Mouse (Mus musculus) hindbrain, embryonic 10.5 days (tissue): ENCODE data around the gene Ctsa. TPM values are rescaled to one million over a fixed set of nuclear protein-coding genes. Genes with fewer than 3 reads are reported as not detected.

Experiments used
- DNase-seq: peaks from one replicate; pipeline ENCODE4 v3.0.0-alpha.2; 2017; ENCODE audit warnings: low spot score
- H3K27ac ChIP-seq: fragments of 300-500 bp; sonication (generic); 2 replicates; pipeline ENCODE4 v1.5.1; 2016; ENCODE audit warnings: mild to moderate bottlenecking, moderate library complexity
- H3K27me3 ChIP-seq: fragments of 300-500 bp; sonication (generic); 2 replicates; pipeline ENCODE4 v1.6.1; 2016; ENCODE audit warnings: mild to moderate bottlenecking; ENCODE audit not compliant: poor library complexity, insufficient read depth, severe bottlenecking
- H3K36me3 ChIP-seq: fragments of 300-500 bp; sonication (generic); 2 replicates; pipeline ENCODE4 v1.6.1; 2016; ENCODE audit warnings: mild to moderate bottlenecking, moderate library complexity
- H3K4me1 ChIP-seq: fragments of 300-500 bp; sonication (generic); replicated peaks from 2 replicates; pipeline ENCODE4 v1.6.1; 2016; ENCODE audit warnings: mild to moderate bottlenecking
- H3K4me3 ChIP-seq: fragments of 300-500 bp; sonication (generic); 2 replicates; pipeline ENCODE4 v1.5.1; 2016; ENCODE audit warnings: mild to moderate bottlenecking, moderate library complexity
- H3K9me3 ChIP-seq: fragments of 300-500 bp; sonication (generic); 2 replicates; pipeline ENCODE4 v1.6.1; 2016; ENCODE audit warnings: mild to moderate bottlenecking, moderate library complexity
- WGBS: fragments of 180-500 bp; shearing (Covaris S2); methylation state at CpG from one replicate; pipeline ENCODE4 v1.1.7; 2016; 5-methylcytosine and 5-hydroxymethylcytosine counted together
- polyA plus RNA-seq: library from polyadenylated mRNA; unstranded; fragments of >200 nt; fragmentation: Nextera tagmentation; extraction: Ambion mirVana; gene quantifications from 2 replicates; pipeline ENCODE4 v1.2.1, GENCODE M21; 2016

The Ctsa gene
- polyA plus RNA-seq, 1 experiment from 2014 or later: 104 TPM

DNA sequence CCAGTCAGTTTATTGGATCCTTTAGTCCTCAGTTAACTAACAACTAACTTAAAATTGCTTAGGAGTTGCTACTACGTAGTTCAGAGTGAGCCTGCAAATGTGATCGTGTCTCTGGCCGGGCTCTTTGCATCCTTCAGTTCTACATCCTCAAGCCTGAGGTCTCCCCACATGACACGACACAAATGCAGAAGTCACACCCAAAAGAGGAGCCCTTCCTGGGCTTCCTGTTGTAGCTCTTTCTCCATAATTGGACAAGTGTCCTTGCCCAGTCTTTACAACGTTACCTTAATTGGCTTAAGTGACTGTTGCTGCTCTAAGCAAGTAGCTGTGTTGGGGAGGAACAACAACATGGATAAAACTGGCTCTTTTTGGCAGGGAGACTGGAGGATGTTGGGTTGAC is 17.3 kb upstream of the Ctsa start:
- Histone ChIP-seq H3K27ac (no peak overlapping the region), H3K4me1 (peaks cover 7% of the 10 kb centered on the region; the same call in 1 of the 2 replicates), H3K36me3 (peaks cover 21% of the 10 kb centered on the region), H3K9me3 (no peaks in the 10 kb centered on the region), H3K4me3 (no peak overlapping the region), H3K27me3 (no peaks in the 10 kb centered on the region)
- 91% methylated on average over 5 of the region's 5 CpGs for WGBS
- no peak for DNase-seq

DNA sequence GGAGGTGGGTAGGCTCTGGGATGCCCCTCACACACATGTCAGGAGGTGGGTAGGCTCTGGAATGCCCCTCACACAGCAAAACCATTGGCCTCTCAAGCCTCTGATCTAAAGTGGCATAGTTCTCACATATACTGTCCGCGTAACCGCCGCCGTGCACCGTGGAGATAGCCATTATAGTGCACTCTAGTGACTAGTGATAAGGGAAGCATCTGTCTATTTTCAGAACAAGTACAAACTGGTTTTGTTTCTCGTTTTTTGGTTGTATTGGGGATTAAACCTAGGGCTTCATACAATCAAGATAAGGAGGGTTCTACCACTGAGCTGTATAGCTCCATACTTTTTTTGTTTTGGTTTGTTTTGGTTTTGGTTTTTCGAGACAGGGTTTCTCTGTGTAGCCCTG is 16.9 kb upstream of the Ctsa start:
- Histone ChIP-seq H3K27me3 (no peaks in the 10 kb centered on the region), H3K4me3 (no peak overlapping the region), H3K9me3 (no peaks in the 10 kb centered on the region), H3K27ac (no peak overlapping the region), H3K4me1 (peaks cover 7% of the 10 kb centered on the region; the same call in 1 of the 2 replicates), H3K36me3 (peaks cover 26% of the 10 kb centered on the region)
- no peak for DNase-seq
- WGBS: 91% methylated on average over 8 of the region's 8 CpGs

DNA sequence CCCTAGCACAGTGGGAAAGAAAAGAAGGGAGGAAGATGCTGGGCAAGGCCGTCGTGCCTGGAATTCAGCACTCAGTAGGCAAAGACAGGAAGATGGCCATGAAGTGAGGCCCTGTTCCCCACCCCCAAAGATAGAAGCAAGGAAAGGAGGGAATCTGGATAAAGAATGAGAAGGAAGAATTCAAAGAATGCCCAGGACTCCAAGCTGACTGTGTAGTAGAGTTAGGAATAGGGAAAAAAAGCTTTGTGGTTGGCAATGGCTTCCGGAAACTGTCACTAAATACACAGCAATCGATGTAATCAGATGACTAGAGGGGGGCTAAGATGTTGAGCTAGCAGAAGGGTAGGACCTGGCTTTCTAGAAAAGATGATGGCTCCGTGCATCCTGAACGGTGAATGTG is 15.5 kb upstream of the Ctsa start:
- Histone ChIP-seq H3K9me3 (no peaks in the 10 kb centered on the region), H3K27ac (no peak overlapping the region), H3K4me1 (peaks cover 10% of the 10 kb centered on the region), H3K27me3 (no peaks in the 10 kb centered on the region), H3K36me3 (peaks cover 34% of the 10 kb centered on the region), H3K4me3 (no peak overlapping the region)
- 87% methylated on average over 6 of the region's 6 CpGs for WGBS
- no peak for DNase-seq

DNA sequence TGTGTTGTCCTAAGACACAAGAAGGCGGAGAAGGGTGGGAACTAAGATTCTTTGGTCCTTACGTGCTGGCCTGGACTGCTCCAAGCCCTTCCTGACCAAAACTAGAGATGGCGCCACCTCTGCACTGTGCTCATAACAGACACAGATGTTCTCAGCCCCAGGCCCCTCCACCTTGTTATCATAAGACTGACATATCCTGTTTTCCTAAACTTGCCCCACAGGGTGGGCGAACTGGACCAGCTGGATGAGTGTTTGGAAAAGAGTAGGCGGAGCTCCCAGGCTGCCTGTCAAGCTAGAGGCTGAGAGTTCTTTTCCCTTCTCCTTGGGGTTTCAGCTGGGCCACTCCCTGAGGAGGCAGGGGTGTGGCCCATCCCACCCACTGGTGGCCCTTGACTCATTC is 15.0 kb upstream of the Ctsa start:
- 0 out of 2 replicates have a peak overlapping the region, but pooled peaks have one; percentile 29 for H3K27ac ChIP-seq
- H3K4me1 ChIP-seq: peaks cover 15% of the 10 kb centered on the region
- peaks cover 34% of the 10 kb centered on the region for H3K36me3 ChIP-seq
- no peaks in the 10 kb centered on the region for H3K27me3 ChIP-seq
- 59% methylated on average over 5 of the region's 5 CpGs for WGBS
- no peak overlapping the region for H3K4me3 ChIP-seq
- no peaks in the 10 kb centered on the region for H3K9me3 ChIP-seq
- peak; percentile 19 for DNase-seq

DNA sequence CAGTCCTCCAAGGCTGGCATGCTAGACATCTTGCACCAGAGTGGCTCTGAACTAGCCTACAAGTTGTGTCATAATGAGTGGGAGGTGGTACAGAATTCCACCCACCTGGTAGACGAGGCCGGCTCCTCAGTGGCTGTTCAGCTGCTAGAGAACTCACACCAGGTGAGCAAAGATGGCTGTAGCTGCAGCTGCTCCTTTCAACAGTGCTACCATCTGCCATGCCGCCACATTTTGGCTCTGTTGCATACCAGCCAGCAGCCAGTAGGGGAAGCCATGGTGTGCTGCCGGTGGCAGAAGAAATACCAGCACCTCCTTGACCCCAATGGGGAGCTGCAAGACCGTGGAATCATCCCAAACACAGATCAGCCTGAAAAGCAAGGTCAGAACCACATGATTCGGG is 11.6 kb upstream of the Ctsa start:
- DNase-seq: no peak
- Histone ChIP-seq H3K36me3 (peaks cover 37% of the 10 kb centered on the region), H3K27ac (no peak overlapping the region), H3K9me3 (no peaks in the 10 kb centered on the region), H3K4me3 (no peak overlapping the region), H3K27me3 (no peaks in the 10 kb centered on the region), H3K4me1 (peaks cover 28% of the 10 kb centered on the region)
- 88% methylated on average over 6 of the region's 6 CpGs for WGBS

DNA sequence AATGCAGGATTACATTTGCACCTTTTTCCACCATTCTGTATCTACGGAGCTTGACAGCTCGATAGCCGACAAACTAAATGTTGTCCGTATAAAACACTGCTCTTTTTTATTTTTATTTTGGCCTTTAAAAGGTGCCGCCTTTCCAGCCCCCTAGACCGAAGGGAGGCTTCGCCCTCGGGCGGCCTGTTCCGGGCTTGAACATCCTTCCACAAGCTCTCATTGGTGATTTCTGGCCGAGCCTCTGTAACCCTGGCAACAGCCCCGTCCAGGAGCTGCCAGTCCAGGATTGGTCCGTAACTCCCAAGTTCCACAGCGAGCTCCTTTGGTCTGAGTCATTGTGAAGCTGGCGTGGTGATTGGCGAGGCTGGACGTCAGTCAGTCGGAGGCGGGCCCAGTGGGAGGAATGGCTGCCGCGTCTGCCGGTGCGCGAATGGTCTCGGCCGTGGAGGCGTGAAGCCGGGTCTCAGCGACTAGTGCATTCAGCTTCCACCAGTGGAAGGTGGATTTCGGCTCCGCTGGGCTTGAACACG is 10.0 kb upstream of the Ctsa start, which contains the start of gene Zswim1:
TSS of gene Zswim1 (plus strand) at position 51 of the 530 bp plus-strand sequence.
- peak within 1 kb of the TSS; percentile 89 for H3K27ac ChIP-seq
- H3K4me1 ChIP-seq: peaks cover 25% of the 10 kb centered on the region
- peak; percentile 99 for DNase-seq
- H3K27me3 ChIP-seq: no peaks in the 10 kb centered on the region
- H3K36me3 ChIP-seq: peaks cover 53% of the 10 kb centered on the region
- no peaks in the 10 kb centered on the region for H3K9me3 ChIP-seq
- H3K4me3 ChIP-seq: peak within 1 kb of the TSS; percentile 78
- 2% methylated on average over 32 of the region's 32 CpGs for WGBS

DNA sequence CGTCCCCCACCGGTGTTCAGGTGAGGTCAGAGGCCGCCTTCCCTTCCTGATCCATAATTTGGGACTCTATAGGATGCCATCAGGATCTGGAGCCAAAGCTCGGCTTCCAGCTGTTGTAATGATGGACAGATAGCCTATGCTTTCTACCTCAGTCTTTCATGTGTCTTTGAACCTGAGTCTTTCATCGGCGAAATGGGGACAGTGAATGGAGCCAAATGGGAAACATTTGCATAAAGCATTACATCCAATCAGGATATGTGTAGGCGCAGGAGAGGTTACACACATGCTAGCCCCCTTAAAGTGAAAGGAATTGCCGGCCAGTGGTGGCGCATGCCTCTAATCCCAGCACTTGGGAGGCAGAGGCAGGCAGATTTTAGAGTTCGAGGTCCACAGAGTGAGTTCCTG is 9.5 kb upstream of the Ctsa start:
- H3K36me3 ChIP-seq: peaks cover 58% of the 10 kb centered on the region
- H3K9me3 ChIP-seq: no peaks in the 10 kb centered on the region
- peaks cover 22% of the 10 kb centered on the region for H3K4me1 ChIP-seq
- H3K27me3 ChIP-seq: no peaks in the 10 kb centered on the region
- DNase-seq: no peak
- WGBS: 3% methylated on average over 10 of the region's 10 CpGs
- H3K27ac ChIP-seq: peak overlapping the region; percentile 89
- peak overlapping the region; percentile 78 for H3K4me3 ChIP-seq

DNA sequence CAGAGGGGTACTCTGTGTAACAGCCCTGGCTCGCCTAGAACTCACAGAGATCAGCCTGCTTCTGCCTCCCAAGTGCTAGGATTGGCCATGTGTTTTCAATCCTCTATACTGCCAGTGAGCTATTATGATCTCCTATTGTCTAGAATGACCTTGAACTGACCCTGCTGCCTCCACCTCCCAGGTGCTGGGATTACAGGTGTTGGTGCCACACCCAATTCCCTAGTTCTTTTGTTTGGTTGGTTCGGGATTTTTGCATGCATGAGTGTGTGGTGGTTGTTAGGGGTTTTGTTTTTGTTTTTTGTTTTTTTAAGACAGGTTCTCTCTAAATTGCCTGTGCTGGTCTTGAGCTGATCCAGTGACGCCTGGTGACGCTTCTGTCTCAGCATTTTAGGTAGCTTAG is 8.7 kb upstream of the Ctsa start:
- peaks cover 22% of the 10 kb centered on the region for H3K4me1 ChIP-seq
- peak overlapping the region; percentile 78 for H3K4me3 ChIP-seq
- peaks cover 66% of the 10 kb centered on the region for H3K36me3 ChIP-seq
- WGBS: 98% methylated on average over 4 of the region's 4 CpGs
- no peak for DNase-seq
- H3K27me3 ChIP-seq: no peaks in the 10 kb centered on the region
- H3K9me3 ChIP-seq: no peaks in the 10 kb centered on the region
- H3K27ac ChIP-seq: no peak overlapping the region

DNA sequence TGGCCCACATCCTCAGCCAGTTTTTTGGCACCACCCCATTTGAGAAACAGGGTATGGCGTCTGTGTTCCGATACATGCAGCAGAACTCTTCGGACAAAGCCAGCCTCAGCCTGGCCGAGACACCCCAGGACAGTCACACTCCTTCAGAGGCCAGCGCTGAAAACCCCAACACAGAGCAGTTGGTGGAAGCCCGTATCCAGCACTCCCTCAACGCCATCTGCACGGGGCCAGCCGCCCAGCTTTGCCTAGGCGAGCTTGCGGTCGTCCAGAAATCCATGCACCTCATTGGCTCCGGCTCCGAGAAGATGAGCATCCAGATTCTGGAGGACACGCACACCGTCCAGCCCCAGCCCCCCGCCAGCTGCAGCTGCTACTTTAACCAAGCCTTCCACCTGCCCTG is 7.2 kb upstream of the Ctsa start:
- no peaks in the 10 kb centered on the region for H3K9me3 ChIP-seq
- no peak overlapping the region for H3K27ac ChIP-seq
- H3K4me1 ChIP-seq: peaks cover 22% of the 10 kb centered on the region
- DNase-seq: no peak
- H3K27me3 ChIP-seq: no peaks in the 10 kb centered on the region
- WGBS: 94% methylated on average over 17 of the region's 17 CpGs
- H3K4me3 ChIP-seq: no peak overlapping the region
- H3K36me3 ChIP-seq: peaks cover 60% of the 10 kb centered on the region

DNA sequence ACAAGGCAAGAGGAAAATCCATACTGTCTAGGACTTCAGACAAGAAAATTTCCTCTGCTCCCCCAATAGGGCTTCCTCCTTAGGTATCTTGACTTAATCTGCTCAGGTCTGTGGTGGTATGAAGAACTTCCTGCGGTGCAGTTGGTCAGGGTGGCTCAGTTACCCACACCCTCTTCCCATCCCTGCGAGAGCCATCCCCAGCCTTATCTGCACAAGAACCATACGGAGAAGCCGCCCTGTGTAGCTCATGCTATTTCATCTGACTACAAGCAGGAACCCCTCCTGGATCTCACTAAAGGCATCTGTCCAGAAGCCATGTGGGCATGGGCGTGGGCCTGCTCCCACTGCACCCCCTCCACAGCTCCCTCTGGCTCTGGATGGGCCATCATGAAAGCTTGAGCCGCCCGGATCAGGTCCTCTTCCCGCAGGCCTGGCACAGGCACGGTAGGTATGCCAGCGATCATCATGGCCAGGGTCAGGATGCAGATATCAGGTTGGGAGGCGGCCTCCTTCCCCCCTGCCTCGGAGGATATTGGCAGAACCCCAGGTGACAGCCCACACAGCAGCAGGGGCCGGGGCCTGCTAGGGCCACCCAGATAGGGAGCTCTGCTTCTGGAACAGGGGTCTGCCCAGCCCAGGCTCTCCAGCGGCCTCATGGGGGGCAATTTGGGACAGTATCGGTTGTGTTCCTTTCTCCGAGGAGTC is 5.4 kb upstream of the Ctsa start:
- Histone ChIP-seq H3K4me1 (peaks cover 18% of the 10 kb centered on the region), H3K27ac (no peak overlapping the region), H3K9me3 (no peaks in the 10 kb centered on the region), H3K4me3 (no peak overlapping the region), H3K27me3 (no peaks in the 10 kb centered on the region), H3K36me3 (peaks cover 48% of the 10 kb centered on the region)
- no peak for DNase-seq
- 90% methylated on average over 16 of the region's 16 CpGs for whole genome bisulfite sequencing

DNA sequence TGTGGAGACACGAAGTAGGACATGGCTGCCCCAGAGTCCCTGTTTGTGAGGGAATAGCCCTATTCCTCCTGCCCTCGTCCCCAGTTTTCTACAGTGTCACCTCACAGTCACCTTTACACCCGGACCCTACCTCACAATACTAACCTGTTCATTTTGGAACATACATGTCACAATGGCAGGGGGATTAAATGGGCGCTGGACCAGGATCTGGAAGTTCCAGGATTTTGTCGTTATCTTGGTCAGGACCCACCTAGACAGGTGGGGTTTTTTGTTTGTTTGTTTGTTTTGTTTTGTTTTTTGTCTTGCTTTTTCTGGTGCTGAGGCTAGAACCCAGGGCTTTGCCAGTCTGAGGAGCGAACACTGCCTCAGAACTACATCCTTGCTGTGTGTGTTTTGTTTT is 4.2 kb upstream of the Ctsa start, which contains the start of gene Spata25:
TSS of gene Spata25 (minus strand) at position 101 of the 400 bp plus-strand sequence.
- Histone ChIP-seq H3K27ac (no peak within 1 kb of the TSS), H3K36me3 (peaks cover 48% of the 10 kb centered on the region), H3K9me3 (no peaks in the 10 kb centered on the region), H3K4me3 (no peak within 1 kb of the TSS), H3K27me3 (no peaks in the 10 kb centered on the region), H3K4me1 (peaks cover 21% of the 10 kb centered on the region)
- no peak for DNase-seq
- WGBS: 85% methylated on average over 6 of the region's 6 CpGs

DNA sequence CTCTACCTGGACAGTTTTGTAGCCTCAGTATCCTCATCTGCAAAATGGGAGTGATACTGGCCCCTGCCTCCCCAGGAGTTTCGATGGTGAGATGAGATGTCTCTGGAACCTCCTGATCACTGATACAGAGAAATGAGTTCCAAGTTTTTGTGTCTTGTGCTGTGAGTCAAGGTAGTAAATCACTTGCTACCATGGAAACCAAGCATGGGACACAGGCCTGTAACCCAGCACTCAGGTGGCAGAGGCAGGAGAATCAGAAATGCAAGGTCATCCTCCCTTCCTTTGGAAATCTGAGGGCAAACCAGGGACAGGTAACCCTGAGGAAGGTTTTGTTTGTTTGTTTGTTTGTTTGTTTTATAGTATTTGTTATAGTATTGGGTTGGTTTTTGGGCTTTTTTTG is 3.6 kb upstream of the Ctsa start:
- Histone ChIP-seq H3K9me3 (no peaks in the 10 kb centered on the region), H3K36me3 (peaks cover 48% of the 10 kb centered on the region), H3K4me3 (no peak overlapping the region), H3K27me3 (no peaks in the 10 kb centered on the region), H3K27ac (no peak overlapping the region), H3K4me1 (peaks cover 18% of the 10 kb centered on the region)
- 89% methylated on average over 1 of the region's 1 CpGs for WGBS
- DNase-seq: no peak

DNA sequence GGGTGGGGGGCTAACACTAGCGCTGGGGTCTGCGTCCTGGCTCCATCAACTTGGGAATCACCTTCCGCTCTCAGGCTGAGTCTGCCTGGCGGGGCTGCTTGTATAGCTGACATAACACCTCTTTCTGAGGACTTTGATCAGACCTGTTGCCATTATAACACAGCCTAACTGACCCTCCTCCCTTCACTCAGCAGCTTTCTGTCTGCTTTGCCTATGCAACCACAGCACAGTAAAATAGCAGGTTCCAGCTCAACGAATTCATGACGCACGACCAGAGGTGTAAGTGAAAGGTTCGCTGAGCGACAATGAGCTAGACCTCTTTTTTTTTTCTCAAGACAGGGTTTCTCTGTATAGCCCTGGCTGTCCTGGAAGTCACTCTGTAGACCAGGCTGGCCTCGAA is 1.6 kb upstream of the Ctsa start:
- H3K27ac ChIP-seq: no peak overlapping the region
- H3K36me3 ChIP-seq: peaks cover 39% of the 10 kb centered on the region
- DNase-seq: no peak
- H3K4me1 ChIP-seq: peaks cover 31% of the 10 kb centered on the region
- H3K9me3 ChIP-seq: no peaks in the 10 kb centered on the region
- H3K4me3 ChIP-seq: no peak overlapping the region
- H3K27me3 ChIP-seq: no peaks in the 10 kb centered on the region
- WGBS: 88% methylated on average over 10 of the region's 10 CpGs
